Mouse (Mus musculus) limb, embryonic 12.5 days (tissue): ENCODE data around the gene Slco3a1. TPM values are rescaled to one million over a fixed set of nuclear protein-coding genes. Genes with fewer than 3 reads are reported as not detected.
A peak's percentile ranks its signal among the peaks of the same experiment; 100 is the strongest.

Source experiments
- ATAC-seq: fragments of 200-750 bp; cut with Nextera tagmentation; 2 replicates; pipeline ENCODE4 v1.8.0; 2017; ENCODE audit warnings: low read depth, moderate TSS enrichment; ENCODE audit not compliant: insufficient number of reproducible peaks, insufficient read depth, low FRiP score, low TSS enrichment
- H3K27ac ChIP-seq: fragments of 300-500 bp; sonication (generic); 2 replicates; pipeline ENCODE4 v1.5.1; 2016; ENCODE audit warnings: mild to moderate bottlenecking, moderate library complexity
- H3K27me3 ChIP-seq: fragments of 300-500 bp; sonication (generic); 2 replicates; pipeline ENCODE4 v1.6.1; 2016; ENCODE audit warnings: mild to moderate bottlenecking, moderate library complexity
- H3K36me3 ChIP-seq: fragments of 300-500 bp; sonication (generic); 2 replicates; pipeline ENCODE4 v1.6.1; 2016; ENCODE audit warnings: mild to moderate bottlenecking, moderate library complexity
- H3K4me1 ChIP-seq: fragments of 300-500 bp; sonication (generic); replicated peaks from 2 replicates; pipeline ENCODE4 v1.6.1; 2016
- H3K4me2 ChIP-seq: fragments of 300-500 bp; sonication (generic); 2 replicates; pipeline ENCODE4 v1.6.1; 2016; ENCODE audit warnings: mild to moderate bottlenecking, moderate library complexity
- H3K4me3 ChIP-seq: fragments of 300-500 bp; sonication (generic); replicated peaks from 2 replicates; pipeline ENCODE4 v1.5.1; 2016; ENCODE audit warnings: mild to moderate bottlenecking
- H3K9ac ChIP-seq: fragments of 300-500 bp; sonication (generic); replicated peaks from 2 replicates; pipeline ENCODE4 v1.6.1; 2016; ENCODE audit warnings: mild to moderate bottlenecking, moderate library complexity
- H3K9me3 ChIP-seq: fragments of 300-500 bp; sonication (generic); 2 replicates; pipeline ENCODE4 v1.6.1; 2016; ENCODE audit warnings: mild to moderate bottlenecking, moderate library complexity
- WGBS: fragments of 180-500 bp; shearing (Covaris S2); methylation state at CpG from one replicate; pipeline ENCODE4 v1.1.7; 2016; 5-methylcytosine and 5-hydroxymethylcytosine counted together
- polyA plus RNA-seq: library from polyadenylated mRNA; unstranded; fragments of >200 nt; fragmentation: Nextera tagmentation; extraction: Ambion mirVana; gene quantifications from 2 replicates; pipeline ENCODE4 v1.2.1, GENCODE M21; 2016

Slco3a1 gene
- 8.2 and 9.0 TPM in 2 replicates for polyA plus RNA-seq

DNA sequence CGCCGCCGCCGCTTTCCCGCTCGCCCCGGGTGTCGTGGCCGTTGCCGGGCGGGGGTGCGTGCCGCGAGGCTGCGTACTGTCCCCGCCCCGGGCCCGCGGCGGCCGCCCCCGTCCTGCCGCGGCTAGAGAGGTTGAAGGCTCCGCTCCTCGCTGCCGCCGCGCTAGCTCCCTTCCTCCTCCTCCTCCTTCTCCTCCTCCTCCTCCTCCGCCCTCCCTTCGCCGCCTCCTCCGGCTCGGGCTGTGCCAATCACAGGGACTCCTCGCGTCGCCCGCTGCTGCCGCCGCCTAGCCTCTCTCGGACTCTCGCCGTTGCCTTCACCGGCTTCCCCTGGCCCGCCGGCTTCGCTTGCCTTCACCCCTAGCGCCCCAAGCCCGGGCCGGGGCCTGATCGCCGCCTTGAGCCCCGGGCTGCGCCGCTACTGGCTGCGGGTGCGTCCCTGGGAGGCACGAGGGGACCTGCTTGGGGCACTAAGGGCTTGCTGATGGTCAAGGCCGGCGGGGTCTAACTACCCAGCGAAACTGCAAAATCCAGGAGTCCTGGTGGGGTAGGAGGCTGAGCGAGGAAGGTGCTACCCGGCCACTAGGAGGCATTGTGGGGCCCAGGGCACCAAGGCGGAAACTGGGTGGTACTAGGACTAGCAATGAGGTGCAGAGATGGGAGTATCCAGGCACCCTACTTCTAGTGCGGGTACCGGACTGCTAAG lies at the start of gene Slco3a1:
Gene Slco3a1 (minus strand): TSS at position 173 of the 704 bp plus-strand sequence.
- peaks cover 42% of the 10 kb centered on the region for H3K27me3 ChIP-seq
- H3K9me3 ChIP-seq: no peaks in the 10 kb centered on the region
- H3K27ac ChIP-seq: peak within 1 kb of the TSS; percentile 50; the same call in 1 of the 2 replicates
- peaks cover 12% of the 10 kb centered on the region; the same call in 1 of the 2 replicates for H3K4me1 ChIP-seq
- no peaks in the 10 kb centered on the region for H3K36me3 ChIP-seq
- WGBS: 2% methylated on average over 54 of the region's 66 CpGs
- peak within 1 kb of the TSS; percentile 78 for H3K9ac ChIP-seq
- H3K4me2 ChIP-seq: peak within 1 kb of the TSS; percentile 96
- peak within 1 kb of the TSS; percentile 70 for H3K4me3 ChIP-seq
- ATAC-seq: peak; percentile 61

DNA sequence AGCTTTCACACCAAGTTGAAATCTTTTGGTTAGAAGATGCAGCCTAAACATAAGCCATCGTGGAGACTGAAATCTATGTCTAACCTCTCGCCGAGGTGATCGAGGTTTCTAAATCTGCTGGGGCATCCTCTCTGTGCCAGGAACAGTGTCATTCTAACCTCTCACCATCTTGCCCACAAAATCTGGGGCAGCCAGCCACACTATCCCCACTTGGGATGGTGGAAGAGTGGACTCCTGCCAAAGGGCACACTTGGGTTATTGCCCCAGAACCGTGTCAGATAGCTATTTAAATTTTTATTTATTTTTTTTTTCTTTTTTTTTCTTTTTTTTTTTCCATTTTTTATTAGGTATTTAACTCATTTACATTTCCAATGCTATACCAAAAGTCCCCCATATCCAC lies 46.4 kb upstream of the Slco3a1 start:
- Histone ChIP-seq H3K36me3 (no peaks in the 10 kb centered on the region), H3K27me3 (no peaks in the 10 kb centered on the region), H3K4me1 (no peaks in the 10 kb centered on the region), H3K4me2 (no peak overlapping the region), H3K9me3 (no peaks in the 10 kb centered on the region), H3K4me3 (no peak overlapping the region), H3K9ac (no peak overlapping the region), H3K27ac (no peak overlapping the region)
- no peak for ATAC-seq
- 93% methylated on average over 5 of the region's 5 CpGs for WGBS

DNA sequence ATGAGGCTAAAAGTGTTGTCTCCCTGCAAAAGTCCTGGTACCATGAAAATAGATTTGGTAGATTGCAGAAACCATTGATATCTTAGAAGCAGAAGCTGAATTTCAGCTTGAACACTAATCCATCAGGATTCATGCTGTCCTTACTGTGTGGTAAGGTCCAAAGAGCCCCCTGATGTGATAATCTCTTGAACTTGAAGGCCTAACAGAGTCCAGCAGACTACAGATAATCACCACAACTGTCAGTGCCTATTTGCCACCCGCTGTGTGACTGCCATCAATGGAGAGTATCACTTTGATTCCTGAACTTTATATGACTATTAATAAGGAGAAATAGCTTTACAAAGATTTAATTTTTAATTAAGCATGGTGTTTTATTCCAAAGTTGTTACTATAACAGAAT lies 24.8 kb upstream of the Slco3a1 start:
- Histone ChIP-seq H3K9me3 (no peaks in the 10 kb centered on the region), H3K4me2 (no peak overlapping the region), H3K4me3 (no peak overlapping the region), H3K27ac (no peak overlapping the region), H3K9ac (no peak overlapping the region), H3K36me3 (no peaks in the 10 kb centered on the region), H3K27me3 (no peaks in the 10 kb centered on the region), H3K4me1 (no peaks in the 10 kb centered on the region)
- 85% methylated on average over 1 of the region's 1 CpGs for WGBS
- ATAC-seq: no peak

DNA sequence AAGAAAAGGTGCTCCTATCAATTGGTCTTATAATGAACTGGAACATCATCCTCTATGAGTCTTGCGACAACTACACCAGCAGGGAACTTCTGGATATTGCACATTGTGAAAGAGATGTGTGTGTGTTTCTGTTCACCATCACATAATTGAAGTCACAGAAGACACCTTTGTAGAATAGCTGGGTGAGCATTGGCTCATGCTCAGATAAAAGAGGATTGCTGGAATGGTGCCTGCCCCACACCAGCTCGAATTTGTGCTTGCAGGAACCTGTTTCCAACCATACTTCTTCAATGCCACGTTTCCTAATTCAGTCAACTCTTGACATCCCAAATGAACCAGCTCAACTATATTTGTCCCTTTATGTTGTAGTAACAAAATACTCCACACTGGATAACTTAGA lies 21.1 kb upstream of the Slco3a1 start:
- no peak overlapping the region for H3K4me2 ChIP-seq
- ATAC-seq: no peak
- H3K4me1 ChIP-seq: no peaks in the 10 kb centered on the region

DNA sequence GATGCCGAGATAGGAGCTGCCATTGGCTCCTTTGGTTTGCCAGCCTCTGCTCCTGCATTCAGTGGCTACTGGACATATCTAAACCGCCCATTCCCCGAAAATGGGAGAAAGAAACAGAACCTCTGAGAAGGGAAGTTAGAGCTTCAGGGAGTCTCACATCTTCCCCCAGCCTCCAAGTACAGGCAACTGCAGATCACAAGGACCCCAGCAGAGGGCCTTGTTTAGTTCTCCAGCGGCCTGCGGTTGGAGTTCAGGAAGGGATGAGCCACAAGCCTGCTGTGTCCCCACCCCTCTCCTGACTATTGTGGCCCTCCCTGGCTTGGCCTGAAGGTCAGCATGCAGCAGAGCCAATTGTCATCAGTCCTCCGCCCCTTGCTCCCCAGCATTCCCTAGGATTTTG lies 836 bp upstream of the Slco3a1 start:
- WGBS: 21% methylated on average over 6 of the region's 6 CpGs
- no peak for ATAC-seq
- no peak overlapping the region for H3K9ac ChIP-seq
- H3K9me3 ChIP-seq: no peaks in the 10 kb centered on the region
- H3K27me3 ChIP-seq: peaks cover 42% of the 10 kb centered on the region
- peak overlapping the region; percentile 96 for H3K4me2 ChIP-seq
- peaks cover 11% of the 10 kb centered on the region; the same call in 1 of the 2 replicates for H3K4me1 ChIP-seq
- H3K36me3 ChIP-seq: no peaks in the 10 kb centered on the region
- H3K27ac ChIP-seq: no peak overlapping the region
- peak overlapping the region; percentile 70 for H3K4me3 ChIP-seq

More for the DNA sequence above, 21.1 kb upstream of the Slco3a1 start:
- no peak overlapping the region for H3K27ac ChIP-seq
- H3K36me3 ChIP-seq: no peaks in the 10 kb centered on the region
- H3K9ac ChIP-seq: no peak overlapping the region
- no peaks in the 10 kb centered on the region for H3K27me3 ChIP-seq
- no peak overlapping the region for H3K4me3 ChIP-seq
- 71% methylated on average over 3 of the region's 3 CpGs for WGBS
- H3K9me3 ChIP-seq: no peaks in the 10 kb centered on the region

DNA sequence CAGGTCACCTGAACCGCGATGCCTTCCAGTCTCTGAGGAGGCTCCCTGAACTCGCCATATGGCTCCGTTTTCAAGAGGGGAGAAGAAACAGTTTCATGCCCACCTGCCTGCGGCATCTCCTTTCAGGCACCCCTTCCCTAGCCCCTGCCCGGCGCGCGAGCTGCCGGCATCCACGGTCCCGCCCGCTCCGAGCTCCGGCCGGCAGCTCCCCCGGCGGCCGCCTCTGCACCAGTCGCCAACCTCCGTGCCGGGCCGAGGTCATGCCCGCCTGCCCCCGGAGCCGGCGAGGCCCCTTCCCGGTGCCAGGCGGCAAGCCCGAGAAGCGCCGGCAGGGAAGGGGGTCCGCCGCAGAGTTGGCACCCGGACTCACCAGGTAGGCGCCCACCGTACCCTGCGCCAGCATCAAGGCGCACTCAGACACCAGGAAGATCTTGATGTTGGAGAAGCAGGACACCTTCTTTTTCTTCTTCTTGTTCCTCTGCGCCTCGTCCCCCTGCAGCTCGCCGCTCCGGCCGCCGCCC lies 479 bp downstream of the Slco3a1 start:
- under 1% methylated on average over 45 of the region's 46 CpGs for WGBS
- Histone ChIP-seq H3K27me3 (peaks cover 42% of the 10 kb centered on the region), H3K27ac (no peak overlapping the region)

DNA sequence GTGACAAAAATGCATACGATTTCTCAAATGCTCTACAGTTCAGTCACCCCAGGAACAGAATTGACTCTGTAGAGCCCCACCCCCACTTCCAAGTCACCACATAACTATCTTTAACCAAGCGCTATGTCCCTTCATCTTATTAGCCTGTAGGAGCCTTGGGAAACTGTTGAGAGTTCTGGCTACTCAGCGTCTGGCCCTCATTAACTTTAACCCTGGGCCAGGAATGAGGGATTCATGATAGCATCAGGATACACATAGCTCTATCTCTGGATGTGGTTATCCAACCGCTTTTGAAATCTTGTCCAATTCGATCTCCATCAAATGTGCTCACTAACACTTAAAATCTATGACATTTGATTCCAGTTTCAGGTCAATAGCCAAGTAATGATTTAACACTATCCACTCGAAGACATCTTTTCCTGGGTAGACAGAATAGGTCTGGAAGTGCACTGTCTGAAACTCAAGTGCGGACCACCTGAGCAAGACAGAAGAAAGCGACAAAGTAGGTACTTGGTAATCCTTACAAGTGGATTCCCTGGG lies 1.4 kb downstream of the Slco3a1 start:
- Histone ChIP-seq H3K27ac (no peak overlapping the region), H3K4me3 (peak overlapping the region; percentile 70), H3K4me1 (peaks cover 15% of the 10 kb centered on the region; the same call in 1 of the 2 replicates), H3K36me3 (no peaks in the 10 kb centered on the region), H3K9me3 (no peaks in the 10 kb centered on the region), H3K27me3 (peaks cover 42% of the 10 kb centered on the region), H3K9ac (no peak overlapping the region), H3K4me2 (peak overlapping the region; percentile 96)
- WGBS: 41% methylated on average over 8 of the region's 8 CpGs
- ATAC-seq: no peak

More for the DNA sequence above, 479 bp downstream of the Slco3a1 start:
- no peaks in the 10 kb centered on the region for H3K36me3 ChIP-seq
- ATAC-seq: 0 out of 2 replicates have a peak, but pooled peaks have one; percentile 16
- peak overlapping the region; percentile 70 for H3K4me3 ChIP-seq
- peak overlapping the region; percentile 78 for H3K9ac ChIP-seq
- H3K4me1 ChIP-seq: peaks cover 15% of the 10 kb centered on the region; the same call in 1 of the 2 replicates
- H3K4me2 ChIP-seq: peak overlapping the region; percentile 96
- no peaks in the 10 kb centered on the region for H3K9me3 ChIP-seq

DNA sequence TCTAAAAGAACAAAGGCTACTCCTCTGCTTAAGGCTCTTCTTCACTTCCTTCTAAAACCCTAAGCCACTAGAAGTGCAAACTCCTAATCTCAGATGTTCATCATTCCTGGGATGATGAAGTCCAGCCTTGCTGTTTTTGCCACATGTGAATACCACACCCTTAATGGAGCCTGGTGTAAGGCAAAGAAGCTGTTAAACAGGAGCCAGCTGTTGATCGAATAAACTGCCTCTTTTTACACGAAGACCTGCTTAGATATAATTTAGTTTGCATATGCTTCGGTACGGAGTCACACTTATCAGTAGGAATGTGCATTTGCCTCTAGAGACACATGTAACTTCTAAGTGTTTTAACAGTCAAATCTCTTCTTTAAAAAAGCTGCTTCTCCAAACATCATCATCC lies 2.0 kb downstream of the Slco3a1 start:
- H3K9ac ChIP-seq: no peak overlapping the region
- no peak overlapping the region for H3K27ac ChIP-seq
- no peaks in the 10 kb centered on the region for H3K9me3 ChIP-seq
- peaks cover 15% of the 10 kb centered on the region; the same call in 1 of the 2 replicates for H3K4me1 ChIP-seq
- H3K36me3 ChIP-seq: no peaks in the 10 kb centered on the region
- no peak overlapping the region for H3K4me3 ChIP-seq
- peaks cover 42% of the 10 kb centered on the region for H3K27me3 ChIP-seq
- ATAC-seq: no peak
- 59% methylated on average over 4 of the region's 4 CpGs for WGBS
- H3K4me2 ChIP-seq: no peak overlapping the region

DNA sequence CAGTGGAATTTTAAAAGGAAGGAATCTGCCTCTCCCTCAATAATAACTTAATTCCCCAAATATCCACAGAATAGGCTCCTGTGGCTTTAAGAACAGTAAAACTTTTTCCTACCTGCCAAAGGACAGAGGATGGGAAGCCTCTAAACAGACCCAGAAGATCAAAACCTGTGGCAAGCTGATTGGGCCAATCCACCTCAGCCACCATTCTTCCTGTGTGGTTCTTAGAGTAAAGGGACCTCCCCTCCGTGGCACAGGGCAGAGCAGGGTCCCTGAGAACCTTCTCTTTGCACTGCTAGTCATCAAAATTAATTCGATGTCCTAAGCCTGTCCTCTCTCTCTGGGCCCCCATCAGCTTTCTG lies 2.6 kb downstream of the Slco3a1 start:
- Histone ChIP-seq H3K4me2 (no peak overlapping the region), H3K4me1 (peaks cover 15% of the 10 kb centered on the region; the same call in 1 of the 2 replicates)

DNA sequence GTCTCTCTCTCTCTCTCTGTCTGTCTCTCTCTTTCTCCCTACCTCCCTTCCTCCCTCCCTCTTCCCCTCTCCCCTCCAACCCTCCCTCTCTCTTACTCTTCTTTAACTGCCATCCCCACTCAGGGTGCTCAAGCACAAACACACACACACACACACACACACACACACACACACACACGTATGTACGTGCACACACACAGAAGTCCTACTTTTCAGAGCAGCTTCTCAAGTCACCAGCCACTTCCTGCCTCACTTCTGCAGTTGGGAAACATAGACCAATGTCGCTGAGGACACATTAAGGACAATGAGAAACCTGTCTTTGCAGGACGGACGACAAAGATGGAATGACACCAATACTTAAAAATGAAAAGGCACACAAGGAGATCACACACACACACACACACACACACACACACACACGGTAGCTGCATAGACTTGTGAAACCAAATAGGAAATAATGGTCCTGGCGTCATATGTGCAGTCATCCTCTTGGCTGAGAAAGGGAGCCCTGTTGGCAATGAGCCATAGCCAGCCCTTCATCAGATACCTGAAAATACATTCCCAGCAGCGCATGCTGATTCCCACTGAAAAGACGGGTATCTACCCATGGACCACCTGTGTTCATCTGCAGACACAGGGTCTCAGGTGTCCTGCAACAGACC lies 3.1 kb downstream of the Slco3a1 start:
- Histone ChIP-seq H3K4me3 (no peak overlapping the region), H3K27ac (no peak overlapping the region), H3K36me3 (no peaks in the 10 kb centered on the region), H3K9me3 (no peaks in the 10 kb centered on the region), H3K4me2 (no peak overlapping the region), H3K9ac (no peak overlapping the region), H3K4me1 (peaks cover 15% of the 10 kb centered on the region; the same call in 1 of the 2 replicates), H3K27me3 (peaks cover 42% of the 10 kb centered on the region)
- ATAC-seq: no peak
- WGBS: 89% methylated on average over 9 of the region's 9 CpGs

More for the DNA sequence above, 2.6 kb downstream of the Slco3a1 start:
- no peaks in the 10 kb centered on the region for H3K9me3 ChIP-seq
- H3K27me3 ChIP-seq: peaks cover 42% of the 10 kb centered on the region
- no peak for ATAC-seq
- H3K9ac ChIP-seq: no peak overlapping the region
- H3K4me3 ChIP-seq: no peak overlapping the region
- H3K27ac ChIP-seq: no peak overlapping the region
- no peaks in the 10 kb centered on the region for H3K36me3 ChIP-seq
- WGBS: 55% methylated on average over 2 of the region's 2 CpGs

DNA sequence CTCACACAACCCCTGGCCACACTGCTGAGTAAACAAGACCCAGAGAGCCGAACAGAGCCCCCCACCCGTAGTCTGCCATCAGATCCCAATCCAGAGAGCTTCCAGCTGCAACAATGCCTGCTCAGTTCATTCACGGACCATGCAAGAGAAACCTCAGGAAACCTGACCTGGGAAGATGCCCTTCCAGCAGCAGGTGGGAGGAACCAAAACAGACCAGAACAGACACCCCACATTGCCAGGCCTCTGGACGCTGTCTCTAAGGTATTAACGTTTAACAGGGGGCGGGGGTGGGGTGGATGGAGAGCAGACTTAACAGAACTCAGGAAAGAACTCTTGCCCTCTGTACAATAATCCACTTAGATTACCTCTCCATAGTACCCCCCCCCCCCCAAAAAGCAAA lies 4.9 kb downstream of the Slco3a1 start:
- Histone ChIP-seq H3K27ac (no peak overlapping the region), H3K36me3 (no peaks in the 10 kb centered on the region), H3K27me3 (peaks cover 36% of the 10 kb centered on the region), H3K4me3 (no peak overlapping the region), H3K9ac (no peak overlapping the region), H3K4me2 (no peak overlapping the region), H3K9me3 (no peaks in the 10 kb centered on the region), H3K4me1 (peaks cover 15% of the 10 kb centered on the region; the same call in 1 of the 2 replicates)
- no peak for ATAC-seq
- 32% methylated on average over 6 of the region's 6 CpGs for WGBS
